Mouse (Mus musculus) MEL (cell line): ENCODE results near the gene Crebbp. TPM values are rescaled to one million over a fixed set of nuclear protein-coding genes. Genes with fewer than 3 reads are reported as not detected.

Experiments used
- DNase-seq: peaks from one replicate; pipeline ENCODE4 v3.0.0; 2011; ENCODE audit warnings: low read depth, low spot score
- H3K27ac ChIP-seq: 2 replicates; pipeline ENCODE4 v1.5.1; 2012; ENCODE audit warnings: low read depth, mild to moderate bottlenecking, control low read depth, low read length, moderate library complexity; ENCODE audit not compliant: control insufficient read depth
- H3K27me3 ChIP-seq, 2 experiments: fragments of 150-350 bp in 1 of 2; sonication (generic) in 1 of 2; 2 replicates each; pipeline ENCODE4 v1.6.1; 2012; ENCODE audit warnings: low read length in 2 of 2, mild to moderate bottlenecking in 2 of 2, improper control_type of control experiment in 1 of 2, moderate library complexity in 1 of 2; ENCODE audit not compliant: insufficient read depth in 2 of 2, control insufficient read depth in 1 of 2
- H3K36me3 ChIP-seq, 2 experiments: 2 replicates each; pipeline ENCODE4 v1.6.1; 2012 to 2014; ENCODE audit warnings: low read length in 2 of 2, improper control_type of control experiment in 1 of 2, inconsistent platforms in 1 of 2, mild to moderate bottlenecking in 1 of 2; ENCODE audit not compliant: insufficient read depth in 2 of 2, control insufficient read depth in 1 of 2
- H3K4me1 ChIP-seq, 2 experiments: fragments of 150-350 bp in 1 of 2; sonication (generic) in 1 of 2; 2 replicates each; pipeline ENCODE4 v1.6.1; 2012; ENCODE audit warnings: low read length in 2 of 2, improper control_type of control experiment in 1 of 2, mild to moderate bottlenecking in 1 of 2; ENCODE audit not compliant: insufficient read depth in 2 of 2, control insufficient read depth in 1 of 2
- H3K4me3 ChIP-seq, 2 experiments: fragments of 150-350 bp in 1 of 2; sonication (generic) in 1 of 2; 2 replicates each; pipeline ENCODE4 v1.5.1; 2012; ENCODE audit warnings: low read depth in 2 of 2, low read length in 2 of 2, mild to moderate bottlenecking in 2 of 2, moderate library complexity in 2 of 2, control low read depth in 1 of 2, improper control_type of control experiment in 1 of 2; ENCODE audit not compliant: control insufficient read depth in 1 of 2, insufficient read depth in 1 of 2
- H3K79me2 ChIP-seq: 2 replicates; pipeline ENCODE4 v1.6.1; 2012; ENCODE audit warnings: mild to moderate bottlenecking, low read length, moderate library complexity; ENCODE audit not compliant: control insufficient read depth, poor library complexity, insufficient read depth
- H3K9ac ChIP-seq: 2 replicates; pipeline ENCODE4 v1.6.1; 2012; ENCODE audit warnings: low read depth, mild to moderate bottlenecking, control low read depth, low read length, moderate library complexity; ENCODE audit not compliant: control insufficient read depth, poor library complexity, severe bottlenecking
- H3K9me3 ChIP-seq: fragments of 150-350 bp; sonication (generic); replicated peaks from 2 replicates; pipeline ENCODE4 v1.6.1; 2012; ENCODE audit warnings: mild to moderate bottlenecking, low read length, improper control_type of control experiment, moderate library complexity; ENCODE audit not compliant: insufficient read depth
- BHLHE40 ChIP-seq: IDR thresholded peaks from 2 replicates; pipeline ENCODE4 v1.6.1; 2012; ENCODE audit warnings: low read depth, mild to moderate bottlenecking, inconsistent platforms, low read length, improper control_type of control experiment, borderline replicate concordance
- CTCF ChIP-seq, 3 experiments: IDR thresholded peaks in 2 of 3; conservative IDR thresholded peaks in 1 of 3; 2 replicates each; pipeline ENCODE4 v1.5.1; 2011 to 2012; ENCODE audit warnings: low read length in 3 of 3, low read depth in 2 of 3, mild to moderate bottlenecking in 2 of 3, improper control_type of control experiment in 1 of 3, inconsistent platforms in 1 of 3, mixed read lengths in 1 of 3, moderate library complexity in 1 of 3; ENCODE audit not compliant: control insufficient read depth in 1 of 3, insufficient read depth in 1 of 3, poor library complexity in 1 of 3, severe bottlenecking in 1 of 3
- EP300 ChIP-seq, 2 experiments: IDR thresholded peaks; 2 replicates each; pipeline ENCODE4 v1.6.1; 2011; ENCODE audit warnings: improper control_type of control experiment in 2 of 2, low read length in 2 of 2, low read depth in 1 of 2, mild to moderate bottlenecking in 1 of 2
- ETS1 ChIP-seq: IDR thresholded peaks from 2 replicates; pipeline ENCODE4 v1.6.1; 2012; ENCODE audit warnings: low read depth, mild to moderate bottlenecking, inconsistent platforms, low read length, improper control_type of control experiment, moderate library complexity
- JUND ChIP-seq: IDR thresholded peaks from 2 replicates; pipeline ENCODE4 v1.6.1; 2011; ENCODE audit warnings: low read depth, mild to moderate bottlenecking, improper control_type of control experiment, low read length
- KAT2A ChIP-seq: conservative IDR thresholded peaks from 2 replicates; pipeline ENCODE4 v1.6.1; 2012; ENCODE audit warnings: low read depth, low read length, improper control_type of control experiment, inconsistent platforms
- MAFK ChIP-seq: IDR thresholded peaks from 2 replicates; pipeline ENCODE4 v1.6.1; 2011; ENCODE audit warnings: low read depth, mild to moderate bottlenecking, low read length, improper control_type of control experiment, borderline replicate concordance
- MAZ ChIP-seq: IDR thresholded peaks from 2 replicates; pipeline ENCODE4 v1.6.1; 2012; ENCODE audit warnings: low read depth, mild to moderate bottlenecking, inconsistent platforms, low read length, improper control_type of control experiment
- MEF2A ChIP-seq: IDR thresholded peaks from 2 replicates; pipeline ENCODE4 v1.6.1; 2014; ENCODE audit warnings: low read depth, mild to moderate bottlenecking, inconsistent platforms, low read length, improper control_type of control experiment; ENCODE audit not compliant: poor library complexity, insufficient replicate concordance, severe bottlenecking; ENCODE audit errors: extremely low read depth
- MXI1 ChIP-seq: IDR thresholded peaks from 2 replicates; pipeline ENCODE4 v1.6.1; 2011; ENCODE audit warnings: mild to moderate bottlenecking, low read depth, low read length, improper control_type of control experiment
- MYC ChIP-seq: IDR thresholded peaks from 2 replicates; pipeline ENCODE4 v1.6.1; 2011; ENCODE audit warnings: low read depth, mild to moderate bottlenecking, low read length, improper control_type of control experiment, moderate library complexity
- NRF1 ChIP-seq: IDR thresholded peaks from 2 replicates; pipeline ENCODE4 v1.6.1; 2014; ENCODE audit warnings: low read depth, mild to moderate bottlenecking, inconsistent platforms, low read length, improper control_type of control experiment, moderate library complexity; ENCODE audit not compliant: poor library complexity, insufficient read depth, severe bottlenecking
- POLR2A ChIP-seq, 2 experiments: IDR thresholded peaks; 2 replicates each; pipeline ENCODE4 v1.6.1; 2011 to 2012; ENCODE audit warnings: low read length in 2 of 2, mild to moderate bottlenecking in 2 of 2, control low read depth in 1 of 2, improper control_type of control experiment in 1 of 2, low read depth in 1 of 2, moderate library complexity in 1 of 2; ENCODE audit not compliant: control insufficient read depth in 1 of 2, insufficient read depth in 1 of 2, poor library complexity in 1 of 2
- RAD21 ChIP-seq: IDR thresholded peaks from 2 replicates; pipeline ENCODE4 v1.6.1; 2011; ENCODE audit warnings: mild to moderate bottlenecking, low read depth, low read length, improper control_type of control experiment
- RCOR1 ChIP-seq: IDR thresholded peaks from 2 replicates; pipeline ENCODE4 v1.6.1; 2012; ENCODE audit warnings: low read depth, mild to moderate bottlenecking, inconsistent platforms, low read length, improper control_type of control experiment
- SMC3 ChIP-seq: IDR thresholded peaks from 2 replicates; pipeline ENCODE4 v1.6.1; 2011; ENCODE audit warnings: low read depth, low read length, improper control_type of control experiment
- TAL1 ChIP-seq: IDR thresholded peaks from 2 replicates; pipeline ENCODE4 v1.6.1; 2012; ENCODE audit warnings: mild to moderate bottlenecking, inconsistent platforms, low read length, moderate library complexity, mixed read lengths
- TBP ChIP-seq: IDR thresholded peaks from 2 replicates; pipeline ENCODE4 v1.8.0; 2011; ENCODE audit warnings: low read depth, low read length, improper control_type of control experiment
- TCF12 ChIP-seq: IDR thresholded peaks from 2 replicates; pipeline ENCODE4 v1.6.1; 2014; ENCODE audit warnings: low read depth, mild to moderate bottlenecking, inconsistent platforms, low read length, improper control_type of control experiment, moderate library complexity
- ZKSCAN1 ChIP-seq: IDR thresholded peaks from 2 replicates; pipeline ENCODE4 v1.6.1; 2012; ENCODE audit warnings: low read depth, mild to moderate bottlenecking, inconsistent platforms, low read length, improper control_type of control experiment, moderate library complexity
- ZMIZ1 ChIP-seq: IDR thresholded peaks from 2 replicates; pipeline ENCODE4 v1.6.1; 2012; ENCODE audit warnings: low read depth, mild to moderate bottlenecking, inconsistent platforms, low read length, improper control_type of control experiment, moderate library complexity
- ZNF384 ChIP-seq: IDR thresholded peaks from 2 replicates; pipeline ENCODE4 v1.6.1; 2012; ENCODE audit warnings: low read depth, mild to moderate bottlenecking, inconsistent platforms, low read length, improper control_type of control experiment
- polyA plus RNA-seq, 2 experiments: library from polyadenylated mRNA; stranded (reverse) in 1 of 2; unstranded in 1 of 2; fragments of >175 nt in 1 of 2; fragments of >200 nt in 1 of 2; gene quantifications; 2 replicates each; pipeline versions ENCODE4 v1.2.1 to v1.2.4; 2012; ENCODE audit warnings: low replicate concordance in 2 of 2, low read depth in 1 of 2; ENCODE audit not compliant: insufficient read length in 2 of 2, insufficient read depth in 1 of 2, missing spikeins in 1 of 2
- total RNA-seq: library from RNA; depleted of rRNA; stranded (reverse); fragments of 300-350 nt; gene quantifications from 2 replicates; pipeline ENCODE4 v1.2.3, GENCODE M21; 2012

The Crebbp gene
- total and polyA plus RNA-seq, 3 experiments = 4.7 to 145 (median 7.0) TPM

- no peak overlapping the region for H3K27ac ChIP-seq
Observed at GRCm38 (mm10) chr16:4175134-4175533, 38.7 kb downstream of the Crebbp start.

GRCm38 (mm10) chr16:4169530-4169929 lies 44.3 kb downstream of the Crebbp start:
- no peaks in the 10 kb centered on the region for H3K79me2 ChIP-seq
- H3K4me1 ChIP-seq = peaks cover 0 to 2% of the 10 kb centered on the region in 2 experiments; a peak in 1 of 4 replicates
- peaks cover 0 to 5% of the 10 kb centered on the region in 2 experiments; a peak in 3 of 4 replicates for H3K36me3 ChIP-seq
- DNase-seq = peak; percentile 56
- H3K9ac ChIP-seq = no peak overlapping the region
- no peaks in the 10 kb centered on the region for H3K9me3 ChIP-seq
- no peak overlapping the region for H3K4me3 ChIP-seq
- TF ChIP-seq CTCF (IDR thresholded peaks at IDR 0.05 in 2 of 3, conservative IDR thresholded peaks at IDR 0.05 in 1 of 3; ENCODE audit: control insufficient read depth in 1 of 3, insufficient read depth in 1 of 3, low read depth in 2 of 3, low read length in 3 of 3, poor library complexity in 1 of 3, severe bottlenecking in 1 of 3) (no peak), TCF12 (0 out of 2 replicates have a peak, but pooled peaks have one; percentile 7), EP300 (IDR thresholded peaks at IDR 0.05; ENCODE audit: low read depth in 1 of 2, low read length in 2 of 2) (peak in 1 of 2 experiments; percentile 44; a peak in 1 of 4 replicates), TAL1 (peak; percentile 47), ZKSCAN1 (no peak)
- no peak overlapping the region for H3K27ac ChIP-seq
- no peaks in the 10 kb centered on the region for H3K27me3 ChIP-seq

More at GRCm38 (mm10) chr16:4175134-4175533, 38.7 kb downstream of the Crebbp start:
- TF ChIP-seq ZNF384 = no peak
- TF ChIP-seq NRF1 = no peak
- no peak for TF ChIP-seq JUND
- no peak for TF ChIP-seq POLR2A (IDR thresholded peaks at IDR 0.05; ENCODE audit: control insufficient read depth in 1 of 2, insufficient read depth in 1 of 2, low read depth in 1 of 2, low read length in 2 of 2, poor library complexity in 1 of 2)
- TF ChIP-seq MEF2A = no peak
- no peak for TF ChIP-seq ETS1
- no peak for TF ChIP-seq MXI1
- TF ChIP-seq TBP = no peak
- no peak for TF ChIP-seq RAD21
- TF ChIP-seq ZMIZ1 = no peak
- TF ChIP-seq MYC = no peak
- TF ChIP-seq ZKSCAN1 = no peak
- no peak for TF ChIP-seq EP300 (IDR thresholded peaks at IDR 0.05; ENCODE audit: low read depth in 1 of 2, low read length in 2 of 2)
- TF ChIP-seq MAZ = no peak
- no peak for TF ChIP-seq RCOR1
- no peak for TF ChIP-seq MAFK
- TF ChIP-seq BHLHE40 = no peak
- no peak for TF ChIP-seq KAT2A
- no peak for TF ChIP-seq SMC3
- TF ChIP-seq, all 39 proteins: peak for 0
- Histone ChIP-seq H3K4me3 (no peak overlapping the region), H3K79me2 (no peaks in the 10 kb centered on the region), H3K4me1 (no peaks in the 10 kb centered on the region; a peak in 1 of 4 replicates), H3K9ac (no peak overlapping the region), H3K27me3 (no peaks in the 10 kb centered on the region), H3K36me3 (no peaks in the 10 kb centered on the region; a peak in 2 of 4 replicates), H3K9me3 (no peaks in the 10 kb centered on the region)
- no peak for DNase-seq
